Mouse (Mus musculus): Measurements from ENCODE around the gene Atf7ip.

- TF ChIP-seq CTCF (IDR thresholded peaks at IDR 0.05; ENCODE audit: borderline replicate concordance, insufficient read depth, low read length) (no peak), POLR2A (IDR thresholded peaks at IDR 0.05; ENCODE audit: low read depth, low read length) (no peak)
These were observed 32.4 kb upstream of the Atf7ip start for GRCm38 (mm10) chr6:136473472-136474129.
